Mouse (Mus musculus): ENCODE measurements around the gene Cant1.

- TF ChIP-seq ZNF384 (IDR thresholded peaks at IDR 0.05; ENCODE audit: low read depth, low read length) (no peak), CHD2 (IDR thresholded peaks at IDR 0.05; ENCODE audit: low read depth, low read length) (no peak)
These were observed 20.0 kb upstream of the Cant1 start for GRCm38 (mm10) chr11:118438665-118439414.
